Mouse (Mus musculus): ENCODE measurements around the gene Fnbp1. TPM values are rescaled to one million over a fixed set of nuclear protein-coding genes. Genes with fewer than 3 reads are reported as not detected.

Gene Fnbp1
- total RNA-seq, 2 experiments from 2014 or later = 75.3 to 77.3 TPM

DNA sequence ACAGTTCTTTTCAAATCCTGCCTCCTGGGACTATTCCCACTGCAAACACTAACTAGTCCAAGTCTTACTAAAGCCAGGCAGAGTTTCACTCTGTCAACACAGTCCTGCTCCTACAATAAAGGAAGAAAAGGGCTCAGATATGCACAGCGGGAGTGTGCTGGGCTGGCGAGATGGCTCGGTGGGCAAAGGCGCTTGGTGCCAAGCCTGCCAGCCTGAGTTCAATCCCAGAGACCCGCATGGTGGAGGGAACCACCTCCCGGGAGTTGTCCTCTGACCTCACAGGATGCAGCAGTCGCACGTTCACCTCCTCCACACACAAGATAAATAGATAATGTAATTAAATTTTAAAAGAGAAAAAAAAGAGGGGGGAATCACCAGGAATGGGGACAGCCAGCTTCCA, 38.5 kb downstream of the Fnbp1 start:
- intact Hi-C loops (cut with DNase I) = no loop called here
- no peak for DNase-seq

GRCm38 (mm10) chr2:31101285-31101684, 40.5 kb downstream of the Fnbp1 start:
- no peak for DNase-seq
- intact Hi-C loops (cut with DNase I) = no loop called here

GRCm38 (mm10) chr2:31099079-31099478, 42.7 kb downstream of the Fnbp1 start:
- DNase-seq = no peak
- intact Hi-C loops (cut with DNase I) = no loop called here

DNA sequence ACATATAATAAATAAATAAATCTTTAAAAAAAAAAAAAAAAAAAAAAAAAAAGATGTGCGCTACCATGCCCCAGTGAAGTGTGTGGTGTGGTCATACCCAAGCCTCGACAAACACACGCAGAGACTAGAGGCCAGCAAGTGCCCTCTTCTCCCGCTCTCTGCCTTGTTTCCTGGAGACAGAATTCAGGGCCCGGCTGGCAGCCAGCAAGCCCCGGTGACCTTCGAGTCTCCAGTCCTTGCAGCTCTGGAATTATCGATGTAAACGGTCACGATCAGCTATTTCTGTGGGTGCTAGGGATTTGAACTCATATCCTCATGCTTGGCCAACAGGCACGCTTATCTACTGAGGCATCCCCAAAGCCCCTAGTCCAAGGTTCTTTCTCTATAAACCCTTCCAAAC, 43.2 kb downstream of the Fnbp1 start:
- DNase-seq = no peak
- intact Hi-C loops (cut with DNase I) = no loop called here

DNA sequence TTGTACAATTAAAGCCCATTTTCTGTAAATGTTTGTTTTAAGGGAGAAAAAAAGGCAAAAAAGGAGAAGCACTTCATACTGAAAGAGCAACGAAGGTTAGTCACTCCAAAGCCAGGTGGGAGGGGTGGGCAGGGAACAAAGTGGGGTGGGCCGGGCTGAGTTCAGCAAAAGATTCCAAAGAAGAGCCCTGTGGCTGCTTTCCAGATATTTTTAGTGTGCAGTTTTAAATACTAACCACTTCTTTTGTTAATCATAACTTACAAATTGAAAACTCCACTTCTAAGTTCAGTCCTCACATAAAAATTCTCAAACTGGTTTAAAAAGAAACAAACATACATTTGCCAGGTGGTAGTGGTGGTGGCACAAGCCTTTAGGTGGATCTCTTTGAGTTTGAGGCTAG, 44.5 kb downstream of the Fnbp1 start:
- intact Hi-C loops (cut with DNase I) = no loop called here
- DNase-seq = no peak

GRCm38 (mm10) chr2:31096119-31096518, 45.7 kb downstream of the Fnbp1 start:
- intact Hi-C loops (cut with DNase I) = no loop called here
- DNase-seq = no peak

DNA sequence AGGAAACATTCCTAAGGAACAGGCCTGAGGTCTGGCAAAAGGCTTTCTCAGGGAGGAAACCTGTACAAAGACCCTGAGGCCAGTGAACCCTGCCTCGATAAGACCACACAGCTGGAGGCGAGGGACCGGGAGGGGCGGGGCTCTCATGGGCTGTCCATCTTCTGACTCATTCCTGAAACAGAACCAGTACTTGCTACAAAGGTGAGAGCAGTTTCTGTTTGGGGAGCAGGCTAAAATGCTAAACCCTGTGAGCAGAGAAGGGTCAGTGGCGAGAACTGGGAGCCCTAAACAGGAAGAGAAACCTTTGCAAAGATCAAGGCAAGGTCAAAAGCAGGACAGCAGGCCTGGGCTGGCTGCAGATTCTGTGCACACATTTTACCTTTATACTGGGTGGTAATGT, 47.2 kb downstream of the Fnbp1 start:
- DNase-seq = no peak
- intact Hi-C loops (cut with DNase I) = no loop called here

GRCm38 (mm10) chr2:31092939-31093338, 48.9 kb downstream of the Fnbp1 start:
- DNase-seq = no peak
- intact Hi-C loops (cut with DNase I) = no loop called here

DNA sequence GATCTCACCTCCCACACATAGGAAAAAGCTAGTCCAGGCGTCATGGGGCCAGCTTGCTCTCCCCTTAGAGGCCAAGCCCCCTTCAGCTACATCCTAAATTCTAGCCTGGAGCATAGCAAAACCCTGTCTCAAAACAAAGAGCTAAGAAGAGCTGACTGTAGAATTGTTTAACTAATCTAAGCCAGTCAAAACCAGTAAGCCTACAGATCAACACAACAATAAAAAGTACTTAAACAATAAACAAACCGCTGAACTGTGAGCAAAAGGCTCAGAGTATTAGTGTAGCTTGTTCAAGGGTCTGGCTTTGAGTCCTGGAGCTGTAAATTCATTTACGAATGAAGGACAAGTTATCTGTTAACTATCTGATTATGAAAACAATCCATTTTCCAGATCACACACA, 50.6 kb downstream of the Fnbp1 start:
- intact Hi-C loops (cut with DNase I) = no loop called here
- no peak for DNase-seq

DNA sequence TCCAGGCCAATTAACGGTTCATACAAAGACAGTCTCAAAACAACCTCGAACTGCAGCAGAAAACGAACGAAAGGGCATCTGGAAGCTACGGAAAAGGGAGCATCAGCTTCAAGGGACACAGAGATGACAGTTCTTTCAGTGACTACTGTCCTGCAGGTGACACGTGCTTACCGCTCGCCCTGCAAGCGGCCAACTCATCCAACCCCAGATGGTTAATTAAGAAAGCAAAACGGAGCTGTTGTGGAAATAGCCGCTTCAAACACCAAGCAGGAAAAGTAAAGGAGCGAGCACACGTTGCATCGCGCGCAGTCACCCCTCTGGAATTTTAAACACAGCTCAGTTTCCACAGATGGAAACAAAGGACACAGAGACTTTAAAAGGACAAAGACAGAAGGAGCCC, 52.2 kb downstream of the Fnbp1 start:
- intact Hi-C loops (cut with DNase I) = no loop called here
- no peak for DNase-seq

GRCm38 (mm10) chr2:31088871-31089270, 52.9 kb downstream of the Fnbp1 start:
- DNase-seq = no peak
- intact Hi-C loops (cut with DNase I) = no loop called here

DNA sequence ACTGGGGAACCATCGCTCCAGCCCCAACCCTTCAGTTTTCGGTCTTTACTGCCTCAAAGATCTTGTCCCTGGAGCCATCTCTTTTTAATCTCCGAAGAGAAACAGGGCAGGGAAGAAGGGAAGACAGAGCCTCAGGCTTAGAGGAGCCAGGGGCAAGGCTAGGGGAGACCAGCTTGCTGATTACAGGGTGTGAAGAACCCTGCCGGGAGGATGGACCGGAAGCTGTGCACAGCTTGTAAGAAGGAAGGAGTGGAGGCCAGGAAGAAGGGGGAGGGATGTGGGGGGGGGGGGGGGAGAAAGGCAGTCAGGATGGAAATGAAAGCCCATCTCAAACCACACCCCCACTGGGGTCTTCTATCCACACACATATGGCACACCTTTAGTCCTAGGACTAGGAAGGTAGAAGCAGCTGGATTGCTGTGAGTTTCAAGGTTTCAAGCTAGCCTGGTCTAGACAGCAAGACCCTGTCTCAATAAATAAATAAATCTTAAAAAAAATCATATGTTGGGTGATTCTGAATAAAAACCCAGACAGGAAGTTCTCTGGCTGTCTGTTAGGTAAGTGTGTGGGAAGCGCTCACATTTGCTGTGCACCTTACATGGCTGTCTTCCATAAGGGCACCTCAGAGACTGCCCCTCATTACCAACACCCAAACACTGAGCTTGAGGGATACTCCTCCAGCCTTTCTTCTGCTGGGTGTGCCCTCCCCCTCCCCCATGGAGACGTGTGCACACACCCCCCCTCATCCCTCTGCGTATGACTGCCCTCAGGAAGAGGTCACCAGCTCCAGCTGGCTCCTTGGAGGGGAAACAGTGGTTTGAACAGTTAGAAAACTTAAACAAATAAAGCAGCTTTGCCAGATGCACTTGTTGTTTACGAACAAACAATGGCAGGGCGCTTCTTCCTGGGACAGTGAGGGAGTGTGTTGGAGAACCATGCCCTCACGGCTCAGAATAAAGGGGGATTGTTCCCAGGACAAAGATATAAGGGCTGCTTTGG, 53.8 kb downstream of the Fnbp1 start:
- intact Hi-C loops (cut with DNase I) = no loop called here
- peak; percentile 85 for DNase-seq

GRCm38 (mm10) chr2:31087085-31087484, 54.7 kb downstream of the Fnbp1 start:
- no peak for DNase-seq
- intact Hi-C loops (cut with DNase I) = no loop called here

- intact Hi-C loops (cut with DNase I) = no loop called here
- DNase-seq = no peak
These were observed 55.3 kb downstream of the Fnbp1 start for GRCm38 (mm10) chr2:31086543-31086942.

DNA sequence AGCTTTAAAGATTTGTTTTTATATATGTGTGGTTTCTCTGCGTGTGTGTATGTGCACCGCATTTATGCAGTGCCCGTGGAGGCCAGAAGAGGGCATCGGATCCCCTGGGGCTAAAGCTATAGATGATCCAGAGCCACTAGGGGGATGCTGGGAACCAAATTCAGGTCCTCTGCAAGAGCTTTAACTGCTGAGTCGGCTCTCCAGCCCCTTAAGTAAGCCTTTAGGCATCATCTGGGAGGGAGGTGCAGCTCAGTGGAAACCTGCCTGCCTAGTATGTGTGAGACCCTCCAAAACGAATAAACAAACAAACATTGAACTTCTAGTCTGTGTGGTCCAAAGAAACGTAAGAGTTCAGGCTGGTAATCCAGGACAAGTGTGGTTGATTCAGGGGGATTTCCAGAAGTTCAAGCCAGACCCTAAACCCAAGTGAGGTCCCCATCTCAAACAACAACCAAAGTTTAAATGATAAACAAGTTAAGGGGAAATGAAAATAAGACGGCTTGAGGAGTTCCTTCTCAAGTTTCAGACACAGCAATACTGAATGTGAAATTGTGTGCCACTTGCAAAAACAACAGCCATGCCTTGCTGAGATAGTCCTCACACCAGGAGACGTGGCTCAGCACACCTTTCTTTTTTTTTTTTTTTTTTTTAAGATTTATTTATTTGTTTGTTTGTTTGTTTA, 57.5 kb downstream of the Fnbp1 start:
- intact Hi-C loops (cut with DNase I) = no loop called here
- DNase-seq = no peak

- DNase-seq = no peak
- intact Hi-C loops (cut with DNase I) = no loop called here
These were observed 58.4 kb downstream of the Fnbp1 start for GRCm38 (mm10) chr2:31083372-31083771.

DNA sequence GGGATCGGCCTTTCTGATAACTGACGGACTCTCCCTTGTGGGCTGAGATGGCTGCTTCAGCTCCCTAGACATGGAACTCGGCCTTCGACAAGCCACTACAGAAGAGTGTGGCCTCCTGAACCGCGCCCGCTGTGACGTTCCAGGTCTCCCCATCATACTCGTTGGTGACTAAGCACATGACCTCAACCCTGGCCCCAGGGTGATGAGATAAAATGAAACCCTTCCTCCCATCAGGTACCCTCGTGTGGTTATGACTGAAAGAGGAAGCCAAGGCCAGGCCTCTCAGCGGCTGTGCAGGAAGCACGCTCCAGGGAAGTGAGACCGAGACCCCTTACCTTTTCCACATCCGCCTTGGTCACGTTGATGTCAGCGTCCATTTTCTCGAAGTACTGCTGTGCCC, 59.2 kb downstream of the Fnbp1 start:
- intact Hi-C loops (cut with DNase I) = no loop called here
- DNase-seq = no peak

DNA sequence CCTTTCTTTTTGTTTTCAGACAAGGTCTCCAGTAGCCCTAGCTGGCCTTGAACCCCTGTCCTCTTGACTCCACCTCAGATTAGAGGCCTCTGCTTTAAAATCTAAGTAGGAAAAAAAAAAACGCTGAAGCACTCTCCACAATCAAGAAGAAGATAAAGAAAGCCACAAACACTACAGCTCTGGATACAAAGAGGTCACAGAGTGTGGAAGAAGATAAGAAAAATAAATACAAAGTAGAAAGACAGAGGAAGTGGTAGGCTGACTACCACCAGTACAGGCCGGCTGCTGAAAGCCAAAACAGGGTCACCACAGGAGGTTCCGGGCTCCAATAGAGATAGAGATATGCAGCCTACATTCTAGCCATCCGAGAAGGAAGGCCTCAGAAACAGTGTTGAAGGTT, 60.5 kb downstream of the Fnbp1 start:
- intact Hi-C loops (cut with DNase I) = no loop called here
- DNase-seq = no peak

DNA sequence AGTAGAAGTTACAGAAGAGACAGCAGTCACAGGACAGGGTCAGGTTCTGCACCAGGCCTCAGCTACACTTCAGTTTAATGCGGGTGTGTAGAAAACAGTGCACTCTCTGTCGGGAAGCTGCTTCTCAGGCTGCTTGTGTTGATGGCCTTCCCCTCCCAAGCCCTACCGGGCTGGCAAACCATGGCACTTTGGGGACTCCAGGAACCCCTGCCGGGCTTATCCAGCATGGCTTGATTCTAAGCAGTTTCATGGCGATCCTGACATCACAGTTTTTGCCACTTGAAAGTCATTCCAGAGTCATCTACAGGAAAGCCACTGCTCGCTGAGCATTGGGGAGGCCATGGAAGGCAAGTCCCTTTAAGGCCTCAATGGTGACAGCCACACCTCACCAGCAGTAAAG, 62.7 kb downstream of the Fnbp1 start:
- DNase-seq = no peak
- intact Hi-C loops (cut with DNase I) = loop anchor here (10.0 kb wide), 1 partner anchor 66 kb away; the partner anchor contains the start of gene Fnbp1

DNA sequence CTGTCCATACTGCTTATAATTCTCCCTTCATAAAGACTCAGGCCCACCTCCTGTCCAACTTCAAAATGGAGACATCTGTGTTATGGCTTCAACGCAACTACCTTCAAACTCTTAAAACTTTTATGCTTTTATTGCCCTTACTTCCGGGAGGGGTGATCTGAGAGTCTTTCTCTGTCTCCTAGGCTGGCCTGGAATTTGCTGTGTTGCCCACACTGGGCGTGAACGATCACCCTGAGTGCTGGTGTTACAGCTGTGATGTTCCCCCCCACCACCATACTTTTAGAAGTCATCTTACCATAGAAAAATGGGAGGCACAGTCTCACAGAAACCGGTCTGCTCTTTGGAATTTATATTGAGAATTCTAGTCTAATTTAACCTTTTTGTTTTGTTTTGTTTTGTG, 64.2 kb downstream of the Fnbp1 start:
- DNase-seq = no peak
- intact Hi-C loops (cut with DNase I) = loop anchor here (10.0 kb wide), 1 partner anchor 67 kb away; the partner anchor contains the start of gene Fnbp1

DNA sequence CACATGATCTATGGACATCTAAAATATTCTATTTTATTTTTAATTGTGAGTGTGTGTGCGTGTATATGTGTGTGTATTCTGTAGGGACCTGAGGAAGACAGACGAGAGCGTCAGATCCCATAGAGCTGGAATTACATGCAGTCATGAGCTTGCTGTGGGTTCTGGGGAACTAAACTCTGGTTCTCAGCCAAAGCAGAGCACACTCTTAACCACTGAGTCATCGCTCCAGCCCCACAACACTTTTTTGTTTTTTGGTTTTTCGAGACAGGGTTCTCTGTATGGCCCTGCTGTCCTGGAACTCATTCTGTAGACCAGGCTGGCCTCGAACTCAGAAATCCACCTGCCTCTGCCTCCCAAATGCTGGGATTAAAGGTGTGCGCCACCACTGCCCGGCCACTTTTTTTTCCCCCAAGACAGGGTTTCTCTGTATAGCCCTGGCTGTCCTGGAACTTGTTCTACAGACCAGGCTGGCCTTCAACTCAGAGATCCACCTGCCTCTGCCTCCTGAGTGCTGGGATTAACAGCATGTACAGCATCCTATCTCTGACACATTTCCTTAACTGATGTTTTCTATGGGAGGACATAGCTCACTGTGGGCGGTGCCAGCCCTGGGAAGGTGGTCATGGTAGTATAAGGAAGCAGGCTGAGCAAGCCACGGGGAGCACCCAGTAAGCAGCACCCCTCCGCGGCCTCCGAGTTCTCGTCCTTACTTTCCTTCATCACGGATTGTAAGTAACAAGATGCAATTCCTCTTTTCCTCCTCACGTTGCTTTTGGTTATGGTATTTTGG, 65.3 kb downstream of the Fnbp1 start:
- intact Hi-C loops (cut with DNase I) = loop anchor here (10.0 kb wide), 1 partner anchor 68 kb away; the partner anchor contains the start of gene Fnbp1
- no peak for DNase-seq

Data from left cerebral cortex, postnatal 4 days (tissue).